Mouse (Mus musculus) activated CD4-positive, CD25-positive, alpha-beta regulatory T cell (primary cell): Measurements from ENCODE around the gene Dcaf8. TPM values are rescaled to one million over a fixed set of nuclear protein-coding genes. Genes with fewer than 3 reads are reported as not detected.

Experiments
- polyA plus RNA-seq, 2 experiments: library from polyadenylated mRNA; unstranded; fragments of 100-300 nt; shearing (Covaris generic); gene quantifications; one replicate each; pipeline ENCODE4 v1.2.1; 2017

The Dcaf8 gene
- 100 to 1,000 TPM; 103 to 111 TPM for polyA plus RNA-seq

DNA sequence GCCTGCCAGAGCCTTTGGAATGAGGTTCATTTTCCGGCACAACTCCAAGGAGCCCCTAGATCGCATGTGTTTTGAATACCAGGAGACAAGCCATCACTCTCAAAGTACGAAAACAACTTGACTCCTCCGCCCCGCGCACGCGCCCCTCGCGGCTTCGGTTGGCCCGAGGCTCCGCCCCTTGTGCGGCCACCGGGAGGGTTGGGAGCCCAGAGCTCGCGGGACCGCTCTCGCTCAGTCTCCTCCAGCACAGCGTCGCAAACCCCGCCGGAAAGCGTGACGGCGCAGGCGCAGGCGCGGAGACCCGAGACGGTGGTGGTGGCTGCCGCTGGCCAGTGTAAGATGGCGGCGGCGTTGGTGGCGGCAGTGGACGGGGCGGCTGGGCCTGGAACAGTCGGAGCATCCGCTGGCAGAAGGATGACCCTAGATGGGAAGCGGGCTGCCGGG, at the start of gene Dcaf8:
Gene Dcaf8, plus strand, starts transcription at position 250 of the 444 bp plus-strand sequence.

DNA sequence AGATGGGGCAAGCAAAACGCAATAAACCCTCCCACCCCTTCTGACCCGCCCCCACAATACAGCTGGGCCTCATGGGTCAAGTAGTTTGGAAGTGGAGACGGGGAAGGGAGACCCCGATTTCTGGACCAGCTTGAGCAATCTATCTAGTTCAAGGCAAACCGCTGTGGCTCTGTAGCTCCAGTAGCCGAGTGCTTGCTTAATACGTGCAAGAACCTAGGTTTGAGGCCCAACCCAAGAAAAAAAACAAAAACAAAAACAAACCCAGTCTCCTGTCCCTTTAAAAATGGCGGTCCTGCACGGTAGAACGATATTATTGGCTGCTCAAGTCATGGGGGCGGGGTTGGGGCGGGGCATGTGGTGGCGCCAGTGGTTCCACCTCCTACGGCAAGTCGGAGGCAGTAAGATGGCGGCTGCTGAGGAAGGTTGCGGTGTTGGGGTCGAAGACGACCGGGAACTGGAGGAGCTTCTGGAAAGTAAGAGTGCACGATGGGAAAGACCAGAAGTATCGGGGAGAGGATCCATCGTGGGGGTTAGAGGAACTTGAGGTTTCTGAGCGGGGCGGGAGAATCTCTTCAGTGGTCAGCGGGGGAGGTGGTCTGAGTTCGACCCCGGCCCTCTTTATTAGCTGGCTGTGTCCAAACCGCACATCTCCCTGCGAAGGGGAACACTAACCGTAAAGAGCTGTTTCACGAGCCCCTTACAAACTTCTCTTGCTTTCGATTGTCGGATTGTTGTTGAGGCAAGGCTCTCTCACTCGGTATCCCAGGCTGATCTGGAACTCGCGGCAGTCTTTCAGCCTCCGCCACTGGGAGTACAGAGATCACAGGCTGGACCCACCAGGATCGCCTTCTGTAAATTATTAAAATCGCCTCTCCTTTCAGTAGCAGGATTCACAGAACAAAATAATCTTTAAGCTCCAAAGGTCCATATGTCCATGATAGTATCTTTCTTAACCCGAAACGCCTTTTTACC, 21.2 kb upstream of the Dcaf8 start, which contains the start of gene Pex19:
Gene Pex19, plus strand, starts transcription at position 380 of the 972 bp plus-strand sequence.

DNA sequence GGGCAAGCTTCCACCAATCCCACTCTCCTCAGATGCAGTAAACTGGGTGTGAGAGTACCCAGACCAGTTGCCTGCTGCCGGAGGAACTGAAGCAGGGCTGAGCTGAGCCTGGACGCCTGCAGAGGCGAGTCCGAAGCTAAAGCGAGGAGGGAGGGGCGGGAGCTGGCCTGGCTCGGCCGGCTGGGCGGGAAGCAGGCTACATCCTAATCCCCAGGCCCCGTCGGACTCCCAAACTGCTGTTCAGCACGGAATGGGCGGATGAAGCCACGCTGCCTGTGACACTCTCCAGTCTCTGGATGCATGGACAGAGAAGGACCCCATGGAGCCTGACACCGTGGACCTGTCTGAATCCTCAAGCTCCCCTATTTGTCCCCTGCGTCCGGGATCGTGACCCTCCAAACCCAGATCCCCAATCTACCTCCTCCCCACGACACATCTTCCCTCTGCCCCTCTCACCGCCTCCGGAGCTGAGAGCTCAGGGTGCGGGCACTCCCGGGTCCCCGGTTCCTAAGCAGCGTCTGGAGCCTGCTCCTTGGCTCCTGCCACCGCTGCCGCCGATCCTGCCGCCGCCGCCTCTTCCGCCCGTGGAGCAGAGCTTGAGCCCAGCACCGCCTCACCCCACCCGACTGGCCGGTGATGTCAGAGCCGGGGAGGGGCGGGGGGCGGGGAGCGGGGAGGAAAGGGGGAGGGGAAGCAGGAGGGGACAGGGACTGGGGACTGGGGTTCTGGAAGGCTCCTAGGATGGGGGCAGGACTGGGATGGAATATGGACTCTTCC, 58.4 kb downstream of the Dcaf8 start, which contains the start of gene Pea15a:
Gene Pea15a, minus strand, starts transcription at position 664 of the 777 bp plus-strand sequence.

DNA sequence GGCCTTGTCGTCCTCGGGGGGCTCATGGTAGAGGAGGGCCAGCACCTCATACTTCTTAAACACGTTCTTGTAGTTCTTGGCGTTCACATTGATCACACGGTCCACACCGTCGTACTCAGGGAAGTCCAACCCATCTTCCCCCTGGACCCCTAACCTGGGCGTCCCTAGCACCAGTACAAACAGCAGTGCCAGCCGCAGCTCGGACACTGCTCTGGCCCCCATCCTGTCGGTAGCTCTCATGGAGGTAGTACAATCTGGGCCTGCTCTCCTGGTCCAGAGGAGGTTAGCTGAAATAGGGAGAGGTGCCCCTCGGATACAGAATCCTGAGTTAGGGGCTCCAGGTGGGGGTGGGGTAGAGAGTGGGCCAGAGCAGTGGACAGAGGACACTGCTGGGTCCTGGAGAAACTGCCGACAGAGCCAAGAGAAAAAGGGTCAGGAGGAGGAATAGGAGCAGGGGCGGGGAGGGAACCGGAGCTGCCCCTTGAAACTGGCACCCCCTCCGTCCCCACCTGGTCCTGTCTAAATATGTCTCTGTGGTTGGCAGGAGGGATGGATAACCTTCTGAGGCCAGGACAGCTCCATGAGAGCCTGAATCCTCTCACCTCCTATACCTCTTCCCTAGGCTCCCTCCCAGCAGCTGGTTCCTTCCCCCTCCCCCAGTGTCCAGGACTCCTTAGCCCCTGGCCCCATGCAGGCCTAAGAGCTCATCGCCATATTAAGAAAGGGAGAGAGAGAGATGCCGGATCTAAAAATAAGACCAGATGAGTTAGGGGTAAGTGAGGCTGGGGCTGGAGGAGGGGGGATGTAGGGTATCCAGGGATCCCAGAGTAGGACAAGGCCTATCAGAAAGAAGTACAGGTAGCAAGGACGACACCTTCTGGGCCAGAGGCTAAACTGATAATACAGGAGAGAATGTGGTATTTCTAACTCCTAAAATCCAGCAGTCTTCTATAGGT, 71.8 kb downstream of the Dcaf8 start, which contains the start of gene Casq1:
Gene Casq1, minus strand, starts transcription at position 418 of the 956 bp plus-strand sequence.

Other genes with a start within 250 kb of the Dcaf8 start
- 100 to 1,000 TPM; 564 to 674 TPM for gene Slamf6, start 230.6 kb upstream of the Dcaf8 start, polyA plus RNA-seq
- gene Vangl2, start 119.6 kb upstream of the Dcaf8 start, polyA plus RNA-seq = 1 to 10 TPM in 1 of 2 experiments, under 1 TPM in 1; 0.39 to 6.2 TPM
- not detected for gene Nhlh1, start 90.5 kb upstream of the Dcaf8 start, polyA plus RNA-seq
- 100 to 1,000 TPM; 141 to 203 TPM for gene Copa, start 65.6 kb upstream of the Dcaf8 start, polyA plus RNA-seq
- gene Ncstn, start 65.3 kb upstream of the Dcaf8 start, polyA plus RNA-seq = 100 to 1,000 TPM in 1 of 2 experiments, 10 to 100 TPM in 1; 99.5 to 121 TPM
- 10 to 100 TPM; 58.1 to 61.7 TPM for gene Pex19, start 21.3 kb upstream of the Dcaf8 start, polyA plus RNA-seq
- 10 to 100 TPM; 40.7 to 73.2 TPM for gene Pea15a, start 58.7 kb downstream of the Dcaf8 start, polyA plus RNA-seq
- gene Casq1, start 71.8 kb downstream of the Dcaf8 start, polyA plus RNA-seq = not detected
- gene Atp1a4, start 110.3 kb downstream of the Dcaf8 start, polyA plus RNA-seq = not detected
- 10 to 100 TPM; 15.4 to 31.1 TPM for gene Igsf8, start 113.6 kb downstream of the Dcaf8 start, polyA plus RNA-seq
- gene Atp1a2, start 150.0 kb downstream of the Dcaf8 start, polyA plus RNA-seq = under 1 TPM; 0.17 to 0.42 TPM
- not detected for gene Kcnj9, start 181.2 kb downstream of the Dcaf8 start, polyA plus RNA-seq
- gene Kcnj10, start 193.1 kb downstream of the Dcaf8 start, polyA plus RNA-seq = not detected
- gene Pigm, start 228.5 kb downstream of the Dcaf8 start, polyA plus RNA-seq = 1 to 10 TPM; 6.4 to 6.8 TPM